Mouse (Mus musculus): Measurements from ENCODE around the gene Triobp.

DNA sequence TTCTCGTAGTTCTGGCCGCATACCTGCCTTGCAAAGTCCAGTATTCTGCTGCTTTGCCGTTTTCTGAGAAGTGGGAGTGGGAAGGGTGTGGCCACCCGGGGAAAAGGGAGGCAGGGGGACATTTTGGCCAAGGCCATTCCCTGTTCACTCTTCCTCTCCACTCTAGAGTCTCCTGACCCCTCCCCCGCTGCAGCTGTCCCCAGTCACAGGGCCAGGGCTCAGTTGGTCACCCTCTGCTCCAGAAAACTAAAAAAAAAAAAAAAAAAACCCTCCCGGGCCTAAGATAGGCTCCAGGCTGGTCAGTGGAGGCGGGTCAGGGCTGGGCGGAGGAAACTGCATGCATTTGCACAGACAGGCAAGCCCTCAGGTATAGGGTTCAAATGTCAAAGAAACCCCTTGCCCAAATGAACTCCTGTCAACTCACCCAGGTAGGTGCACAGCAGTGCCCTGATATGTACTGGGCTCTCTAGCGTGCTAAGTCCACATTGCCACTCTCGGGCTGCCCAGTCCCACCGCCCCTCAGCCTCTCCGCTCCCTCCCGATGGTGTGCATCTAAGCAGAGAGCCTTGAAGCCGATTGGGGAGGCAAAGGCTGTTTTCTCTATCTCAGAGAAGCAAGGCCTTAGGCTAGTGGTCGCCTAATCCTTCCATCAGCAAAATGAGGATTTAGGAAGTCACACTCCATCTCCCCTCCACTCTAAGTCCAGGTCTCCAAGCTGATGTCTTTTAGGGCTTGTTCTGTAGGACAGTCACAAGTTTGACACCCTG, 20.3 kb upstream of the Triobp start:
- TF ChIP-seq HCFC1 (IDR thresholded peaks at IDR 0.05; ENCODE audit: borderline replicate concordance, insufficient read depth, low read length) (no peak), MAFK (IDR thresholded peaks at IDR 0.05; ENCODE audit: insufficient read depth, low read depth, low read length) (no peak), CHD2 (IDR thresholded peaks at IDR 0.05; ENCODE audit: low read depth, low read length) (no peak), ZNF384 (IDR thresholded peaks at IDR 0.05; ENCODE audit: low read depth, low read length) (no peak), ZC3H11A (IDR thresholded peaks at IDR 0.05; ENCODE audit: borderline replicate concordance, low read depth, low read length) (no peak)

All from ES-E14 (cell line).